Mouse (Mus musculus) forebrain, embryonic 13.5 days (tissue): ENCODE measurements around the gene Homer3. TPM values are rescaled to one million over a fixed set of nuclear protein-coding genes. Genes with fewer than 3 reads are reported as not detected.

ENCODE experiments used
- ATAC-seq: fragments of 200-750 bp; cut with Nextera tagmentation; 2 replicates; pipeline ENCODE4 v1.8.0; 2017
- H3K27ac ChIP-seq: fragments of 300-500 bp; sonication (generic); 2 replicates; pipeline ENCODE4 v1.5.1; 2015; ENCODE audit warnings: inconsistent platforms, mild to moderate bottlenecking, moderate library complexity
- H3K27me3 ChIP-seq: fragments of 300-500 bp; sonication (generic); 2 replicates; pipeline ENCODE4 v1.6.1; 2015; ENCODE audit warnings: mild to moderate bottlenecking, inconsistent platforms
- H3K36me3 ChIP-seq: fragments of 300-500 bp; sonication (generic); 2 replicates; pipeline ENCODE4 v1.6.1; 2015; ENCODE audit warnings: mild to moderate bottlenecking, inconsistent platforms; ENCODE audit not compliant: poor library complexity, severe bottlenecking
- H3K4me1 ChIP-seq: fragments of 300-500 bp; sonication (generic); 2 replicates; pipeline ENCODE4 v1.6.1; 2015; ENCODE audit warnings: inconsistent platforms
- H3K4me2 ChIP-seq: fragments of 300-500 bp; sonication (generic); 2 replicates; pipeline ENCODE4 v1.6.1; 2015; ENCODE audit warnings: inconsistent platforms, mild to moderate bottlenecking, moderate library complexity
- H3K4me3 ChIP-seq: fragments of 300-500 bp; sonication (generic); 2 replicates; pipeline ENCODE4 v1.5.1; 2015; ENCODE audit warnings: mild to moderate bottlenecking, inconsistent platforms
- H3K9ac ChIP-seq: fragments of 300-500 bp; sonication (generic); 2 replicates; pipeline ENCODE4 v1.6.1; 2015; ENCODE audit warnings: mild to moderate bottlenecking, inconsistent platforms
- H3K9me3 ChIP-seq: fragments of 300-500 bp; sonication (generic); replicated peaks from 2 replicates; pipeline ENCODE4 v1.6.1; 2016; ENCODE audit warnings: inconsistent platforms
- WGBS: fragments of 180-500 bp; shearing (Covaris S2); methylation state at CpG from one replicate; pipeline ENCODE4 v1.1.7; 2015; 5-methylcytosine and 5-hydroxymethylcytosine counted together
- polyA plus RNA-seq: library from polyadenylated mRNA; unstranded; fragments of >200 nt; fragmentation: Nextera tagmentation; extraction: Ambion mirVana; gene quantifications from 2 replicates; pipeline ENCODE4 v1.2.1, GENCODE M21; 2015

Gene Homer3
- polyA plus RNA-seq, 1 experiment from 2014 or later = 65.0 TPM

- Histone ChIP-seq H3K9me3 (no peaks in the 10 kb centered on the region), H3K4me2 (no peak overlapping the region), H3K4me3 (no peak overlapping the region), H3K27ac (no peak overlapping the region), H3K4me1 (peaks cover 21% of the 10 kb centered on the region), H3K36me3 (peaks cover 80% of the 10 kb centered on the region), H3K27me3 (no peaks in the 10 kb centered on the region), H3K9ac (0 out of 2 replicates have a peak overlapping the region, but pooled peaks have one; percentile 6)
- 61% methylated on average over 6 of the region's 6 CpGs for WGBS
- peak; percentile 67 for ATAC-seq
These were observed 61.1 kb downstream of the Homer3 start for GRCm38 (mm10) chr8:70343696-70344095.

Other genes starting within 250 kb of the Homer3 start
- 73.0 and 78.5 TPM in 2 replicates for gene Mau2, start 240.1 kb upstream of the Homer3 start, polyA plus RNA-seq
- gene Sugp1, start 240.0 kb upstream of the Homer3 start, polyA plus RNA-seq = 56.2 and 63.1 TPM in 2 replicates
- gene Tm6sf2, start 209.9 kb upstream of the Homer3 start, polyA plus RNA-seq = 1.1 and 1.3 TPM in 2 replicates
- gene Hapln4, start 199.4 kb upstream of the Homer3 start, polyA plus RNA-seq = 0.14 and 0.16 TPM in 2 replicates
- 100 and 102 TPM in 2 replicates for gene Ncan, start 162.0 kb upstream of the Homer3 start, polyA plus RNA-seq
- 33.4 and 37.4 TPM in 2 replicates for gene Nr2c2ap, start 151.5 kb upstream of the Homer3 start, polyA plus RNA-seq
- gene Rfxank, start 143.7 kb upstream of the Homer3 start, polyA plus RNA-seq = 12.2 and 14.2 TPM in 2 replicates
- 47.4 and 48.0 TPM in 2 replicates for gene Borcs8, start 143.3 kb upstream of the Homer3 start, polyA plus RNA-seq
- 0.23 and 0.45 TPM in 2 replicates for gene Mef2b, start 143.1 kb upstream of the Homer3 start, polyA plus RNA-seq
- 50.2 and 59.5 TPM in 2 replicates for gene Tmem161a, start 110.5 kb upstream of the Homer3 start, polyA plus RNA-seq
- gene Slc25a42, start 70.5 kb upstream of the Homer3 start, polyA plus RNA-seq = 2.0 and 3.0 TPM in 2 replicates
- gene Sugp2, start 48.6 kb upstream of the Homer3 start, polyA plus RNA-seq = 75.9 and 76.7 TPM in 2 replicates
- 52.8 and 60.1 TPM in 2 replicates for gene Armc6, start 48.4 kb upstream of the Homer3 start, polyA plus RNA-seq
- 52.4 and 53.7 TPM in 2 replicates for gene Ddx49, start 19.7 kb downstream of the Homer3 start, polyA plus RNA-seq
- 268 and 274 TPM in 2 replicates for gene Cope, start 19.7 kb downstream of the Homer3 start, polyA plus RNA-seq
- 18.2 and 20.1 TPM in 2 replicates for gene Cers1, start 32.9 kb downstream of the Homer3 start, polyA plus RNA-seq
- 0.89 and 2.5 TPM in 2 replicates for gene Gdf1, start 47.0 kb downstream of the Homer3 start, polyA plus RNA-seq
- 14.2 and 16.3 TPM in 2 replicates for gene Upf1, start 70.5 kb downstream of the Homer3 start, polyA plus RNA-seq
- gene Comp, start 90.7 kb downstream of the Homer3 start, polyA plus RNA-seq = 0.18 and 0.35 TPM in 2 replicates
- 23.4 and 28.2 TPM in 2 replicates for gene Crtc1, start 156.8 kb downstream of the Homer3 start, polyA plus RNA-seq
- gene Klhl26, start 194.1 kb downstream of the Homer3 start, polyA plus RNA-seq = 15.3 and 16.4 TPM in 2 replicates
- 32.5 and 38.0 TPM in 2 replicates for gene Tmem59l, start 204.5 kb downstream of the Homer3 start, polyA plus RNA-seq
- 0.86 and 0.92 TPM in 2 replicates for gene Crlf1, start 210.3 kb downstream of the Homer3 start, polyA plus RNA-seq
- 150 and 154 TPM in 2 replicates for gene Rex1bd, start 223.9 kb downstream of the Homer3 start, polyA plus RNA-seq
- 812 and 920 TPM in 2 replicates for gene Uba52, start 228.0 kb downstream of the Homer3 start, polyA plus RNA-seq
- 357 and 385 TPM in 2 replicates for gene Fkbp8, start 244.9 kb downstream of the Homer3 start, polyA plus RNA-seq
- 52.5 and 53.6 TPM in 2 replicates for gene Kxd1, start 245.1 kb downstream of the Homer3 start, polyA plus RNA-seq